Mouse (Mus musculus): ENCODE data around the gene Saa3. TPM values are rescaled to one million over a fixed set of nuclear protein-coding genes. Genes with fewer than 3 reads are reported as not detected.

The Saa3 gene
- total and polyA plus RNA-seq, 3 experiments: not detected

GRCm38 (mm10) chr7:46676808-46677360 lies 38.6 kb downstream of the Saa3 start:
- Histone ChIP-seq H3K9me3 (replicated peaks; ENCODE audit: low read length) (no peaks in the 10 kb centered on the region), H3K27me3 (replicated peaks) (no peaks in the 10 kb centered on the region), H3K36me3 (replicated peaks in 1 of 2; ENCODE audit: control insufficient read depth in 1 of 2, insufficient read depth in 1 of 2, low read length in 1 of 2) (no peaks in the 10 kb centered on the region), H3K4me2 (ENCODE audit: insufficient read depth, low read depth, poor library complexity, severe bottlenecking) (no peak overlapping the region), H3K79me2 (replicated peaks; ENCODE audit: control insufficient read depth, extremely low read depth, insufficient read depth, poor library complexity, severe bottlenecking) (no peaks in the 10 kb centered on the region), H3K4me1 (ENCODE audit: control insufficient read depth in 1 of 2, insufficient read depth in 2 of 2) (peaks cover 8 to 49% of the 10 kb centered on the region in 2 experiments), H3K4me3 (replicated peaks in 1 of 3; ENCODE audit: low read depth in 2 of 3, low read length in 2 of 3, poor library complexity in 1 of 3) (no peak overlapping the region), H3K27ac (ENCODE audit: insufficient read depth, low read depth) (no peak overlapping the region), H3K9ac (ENCODE audit: insufficient read depth, low read depth) (no peak overlapping the region)
- TF ChIP-seq JUND (conservative IDR thresholded peaks at IDR 0.05; ENCODE audit: low read depth, low read length) (no peak), MYC (IDR thresholded peaks at IDR 0.05; ENCODE audit: low read depth, low read length) (no peak), RCOR1 (conservative IDR thresholded peaks at IDR 0.05; ENCODE audit: low read depth, low read length) (no peak), E2F4 (IDR thresholded peaks at IDR 0.05; ENCODE audit: insufficient replicate concordance, low read depth, low read length) (no peak), EP300 (IDR thresholded peaks at IDR 0.05; ENCODE audit: low read length) (no peak), HCFC1 (IDR thresholded peaks at IDR 0.05; ENCODE audit: low read depth, low read length) (no peak), ZKSCAN1 (IDR thresholded peaks at IDR 0.05; ENCODE audit: borderline replicate concordance, low read depth, low read length) (no peak), TBP (conservative IDR thresholded peaks at IDR 0.05; ENCODE audit: low read depth, low read length) (no peak), SIN3A (IDR thresholded peaks at IDR 0.05; ENCODE audit: low read length) (no peak), ZMIZ1 (IDR thresholded peaks at IDR 0.05; ENCODE audit: low read depth, low read length) (no peak), UBTF (IDR thresholded peaks at IDR 0.05; ENCODE audit: low read depth, low read length) (no peak), ZC3H11A (IDR thresholded peaks at IDR 0.05; ENCODE audit: low read depth, low read length) (no peak), CTCF (conservative IDR thresholded peaks at IDR 0.05 in 1 of 2, IDR thresholded peaks at IDR 0.05 in 1 of 2; ENCODE audit: low read depth in 2 of 2, low read length in 2 of 2) (no peak), BHLHE40 (IDR thresholded peaks at IDR 0.05; ENCODE audit: low read depth, low read length) (no peak), PAX5 (IDR thresholded peaks at IDR 0.05; ENCODE audit: low read length) (no peak)
- in situ Hi-C loops (cut with MboI; ENCODE audit: low pct_ligation_motif_present, low pct_unique_long_range_greater_than_20kb, low sequenced_read_pairs): no loop called here
- dilution Hi-C loops (cut with MboI; ENCODE audit: extremely low pct_ligation_motif_present, extremely low pct_unique_long_range_greater_than_20kb, low sequenced_read_pairs): no loop called here
- DNase-seq (ENCODE audit: extremely low read depth): no peak

GRCm38 (mm10) chr7:46675886-46676285 lies 39.6 kb downstream of the Saa3 start:
- Histone ChIP-seq H3K9ac (ENCODE audit: insufficient read depth, low read depth) (no peak overlapping the region), H3K4me1 (ENCODE audit: control insufficient read depth in 1 of 2, insufficient read depth in 2 of 2) (peaks cover 8 to 48% of the 10 kb centered on the region in 2 experiments), H3K36me3 (replicated peaks in 1 of 2; ENCODE audit: control insufficient read depth in 1 of 2, insufficient read depth in 1 of 2, low read length in 1 of 2) (no peaks in the 10 kb centered on the region), H3K27me3 (replicated peaks) (no peaks in the 10 kb centered on the region), H3K4me2 (ENCODE audit: insufficient read depth, low read depth, poor library complexity, severe bottlenecking) (no peak overlapping the region), H3K9me3 (replicated peaks; ENCODE audit: low read length) (no peaks in the 10 kb centered on the region), H3K27ac (ENCODE audit: insufficient read depth, low read depth) (0 out of 2 replicates have a peak overlapping the region, but pooled peaks have one; percentile 6), H3K79me2 (replicated peaks; ENCODE audit: control insufficient read depth, extremely low read depth, insufficient read depth, poor library complexity, severe bottlenecking) (no peaks in the 10 kb centered on the region), H3K4me3 (replicated peaks in 1 of 3; ENCODE audit: low read depth in 2 of 3, low read length in 2 of 3, poor library complexity in 1 of 3) (no peak overlapping the region)
- in situ Hi-C loops (cut with MboI; ENCODE audit: low pct_ligation_motif_present, low pct_unique_long_range_greater_than_20kb, low sequenced_read_pairs): no loop called here
- TF ChIP-seq BHLHE40 (IDR thresholded peaks at IDR 0.05; ENCODE audit: low read depth, low read length) (peak; percentile 49), MXI1 (IDR thresholded peaks at IDR 0.05; ENCODE audit: low read depth, low read length) (no peak), POLR2A (IDR thresholded peaks at IDR 0.05; ENCODE audit: low read depth, low read length) (no peak), SMC3 (IDR thresholded peaks at IDR 0.05; ENCODE audit: low read depth, low read length) (no peak), JUN (IDR thresholded peaks at IDR 0.05; ENCODE audit: insufficient read depth, low read depth, low read length) (no peak), NRF1 (IDR thresholded peaks at IDR 0.05; ENCODE audit: low read depth, low read length) (no peak), ETS1 (conservative IDR thresholded peaks at IDR 0.05; ENCODE audit: low read depth, low read length) (peak; percentile 35; the same call in 1 of the 2 replicates)
- DNase-seq (ENCODE audit: extremely low read depth): no peak
- dilution Hi-C loops (cut with MboI; ENCODE audit: extremely low pct_ligation_motif_present, extremely low pct_unique_long_range_greater_than_20kb, low sequenced_read_pairs): no loop called here
